Mouse (Mus musculus): ENCODE data around the gene Gtf2ird2. TPM values are rescaled to one million over a fixed set of nuclear protein-coding genes. Genes with fewer than 3 reads are reported as not detected.
A peak's percentile ranks its signal among the peaks of the same experiment; 100 is the strongest.

Gtf2ird2 gene
- polyA plus RNA-seq, 1 experiment from 2014 or later: 11.0 TPM

- no peak overlapping the region for H3K4me2 ChIP-seq
- 40% methylated on average over 28 of the region's 28 CpGs for WGBS
- H3K27me3 ChIP-seq: no peaks in the 10 kb centered on the region
- peak; percentile 57; the same call in 1 of the 2 replicates for ATAC-seq
- H3K27ac ChIP-seq: peak overlapping the region; percentile 72
- H3K9me3 ChIP-seq (replicated peaks): no peaks in the 10 kb centered on the region
- no peak overlapping the region for H3K4me3 ChIP-seq
- H3K9ac ChIP-seq: peak overlapping the region; percentile 27
- peaks cover 35% of the 10 kb centered on the region for H3K4me1 ChIP-seq
- peaks cover 80% of the 10 kb centered on the region for H3K36me3 ChIP-seq (ENCODE audit: poor library complexity, severe bottlenecking)
These were observed 54.3 kb downstream of the Gtf2ird2 start for GRCm38 (mm10) chr5:134237936-134238760.

- peaks cover 16% of the 10 kb centered on the region for H3K4me1 ChIP-seq
- no peak overlapping the region for H3K4me3 ChIP-seq
- no peaks in the 10 kb centered on the region for H3K27me3 ChIP-seq
- WGBS: 80% methylated on average over 5 of the region's 5 CpGs
- no peak for ATAC-seq
- H3K4me2 ChIP-seq: no peak overlapping the region
- H3K36me3 ChIP-seq (ENCODE audit: poor library complexity, severe bottlenecking): peaks cover 100% of the 10 kb centered on the region
- H3K9ac ChIP-seq: no peak overlapping the region
- H3K27ac ChIP-seq: no peak overlapping the region
- no peaks in the 10 kb centered on the region for H3K9me3 ChIP-seq (replicated peaks)
These were observed 58.0 kb downstream of the Gtf2ird2 start for GRCm38 (mm10) chr5:134241831-134242230.

GRCm38 (mm10) chr5:134243661-134244436, 60.0 kb downstream of the Gtf2ird2 start:
- WGBS: 93% methylated on average over 26 of the region's 26 CpGs
- ATAC-seq: no peak
- peaks cover 100% of the 10 kb centered on the region for H3K36me3 ChIP-seq (ENCODE audit: poor library complexity, severe bottlenecking)
- H3K27me3 ChIP-seq: no peaks in the 10 kb centered on the region
- H3K4me2 ChIP-seq: no peak overlapping the region
- no peaks in the 10 kb centered on the region for H3K9me3 ChIP-seq (replicated peaks)
- H3K4me1 ChIP-seq: peaks cover 6% of the 10 kb centered on the region
- no peak overlapping the region for H3K27ac ChIP-seq
- H3K9ac ChIP-seq: no peak overlapping the region
- no peak overlapping the region for H3K4me3 ChIP-seq

DNA sequence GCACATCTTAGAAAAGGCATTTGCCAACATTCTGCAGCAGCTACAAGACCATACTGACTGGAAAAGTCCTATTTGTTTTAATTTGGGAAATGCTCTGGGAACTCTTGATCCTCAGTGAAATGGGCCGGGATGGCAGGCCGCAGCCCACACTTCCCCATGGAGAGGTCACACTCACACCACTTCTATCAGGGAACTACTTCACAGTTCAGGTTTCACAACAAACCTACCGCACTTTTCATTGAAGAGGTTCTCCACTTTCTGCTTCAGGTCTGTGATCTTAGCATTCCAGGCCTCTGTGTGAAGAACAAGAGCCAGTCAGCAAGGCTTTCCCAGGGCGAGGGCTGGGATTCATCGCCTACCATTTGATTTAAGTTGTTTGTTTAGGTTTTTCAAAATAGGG, 61.1 kb downstream of the Gtf2ird2 start:
- Histone ChIP-seq H3K4me1 (no peaks in the 10 kb centered on the region), H3K27ac (no peak overlapping the region), H3K36me3 (ENCODE audit: poor library complexity, severe bottlenecking) (peaks cover 100% of the 10 kb centered on the region), H3K4me3 (no peak overlapping the region), H3K4me2 (no peak overlapping the region), H3K9ac (no peak overlapping the region), H3K27me3 (no peaks in the 10 kb centered on the region), H3K9me3 (replicated peaks) (no peaks in the 10 kb centered on the region)
- no peak for ATAC-seq
- 96% methylated on average over 5 of the region's 5 CpGs for WGBS

- H3K4me2 ChIP-seq: no peak overlapping the region
- H3K9me3 ChIP-seq (replicated peaks): no peaks in the 10 kb centered on the region
- no peak overlapping the region for H3K9ac ChIP-seq
- no peak for ATAC-seq
- H3K36me3 ChIP-seq (ENCODE audit: poor library complexity, severe bottlenecking): peaks cover 98% of the 10 kb centered on the region
- 92% methylated on average over 5 of the region's 5 CpGs for WGBS
- no peak overlapping the region for H3K27ac ChIP-seq
- H3K4me1 ChIP-seq: no peaks in the 10 kb centered on the region
- no peak overlapping the region for H3K4me3 ChIP-seq
- no peaks in the 10 kb centered on the region for H3K27me3 ChIP-seq
These were observed 62.3 kb downstream of the Gtf2ird2 start for GRCm38 (mm10) chr5:134246146-134246545.

- no peaks in the 10 kb centered on the region for H3K9me3 ChIP-seq (replicated peaks)
- ATAC-seq: no peak
- H3K36me3 ChIP-seq (ENCODE audit: poor library complexity, severe bottlenecking): peaks cover 98% of the 10 kb centered on the region
- no peak overlapping the region for H3K4me3 ChIP-seq
- H3K27ac ChIP-seq: no peak overlapping the region; the same call in 1 of the 2 replicates
- no peak overlapping the region for H3K9ac ChIP-seq
- no peak overlapping the region for H3K4me2 ChIP-seq
- no peaks in the 10 kb centered on the region for H3K4me1 ChIP-seq
- no peaks in the 10 kb centered on the region for H3K27me3 ChIP-seq
- 90% methylated on average over 14 of the region's 14 CpGs for WGBS
These were observed 64.9 kb downstream of the Gtf2ird2 start for GRCm38 (mm10) chr5:134248608-134249244.

GRCm38 (mm10) chr5:134249245-134249649, 65.4 kb downstream of the Gtf2ird2 start:
- H3K27ac ChIP-seq: no peak overlapping the region; the same call in 1 of the 2 replicates
- no peak for ATAC-seq
- no peaks in the 10 kb centered on the region for H3K27me3 ChIP-seq
- H3K9ac ChIP-seq: no peak overlapping the region
- no peaks in the 10 kb centered on the region for H3K9me3 ChIP-seq (replicated peaks)
- H3K4me1 ChIP-seq: no peaks in the 10 kb centered on the region
- H3K36me3 ChIP-seq (ENCODE audit: poor library complexity, severe bottlenecking): peaks cover 98% of the 10 kb centered on the region
- WGBS: 93% methylated on average over 8 of the region's 8 CpGs
- no peak overlapping the region for H3K4me3 ChIP-seq
- H3K4me2 ChIP-seq: no peak overlapping the region

DNA sequence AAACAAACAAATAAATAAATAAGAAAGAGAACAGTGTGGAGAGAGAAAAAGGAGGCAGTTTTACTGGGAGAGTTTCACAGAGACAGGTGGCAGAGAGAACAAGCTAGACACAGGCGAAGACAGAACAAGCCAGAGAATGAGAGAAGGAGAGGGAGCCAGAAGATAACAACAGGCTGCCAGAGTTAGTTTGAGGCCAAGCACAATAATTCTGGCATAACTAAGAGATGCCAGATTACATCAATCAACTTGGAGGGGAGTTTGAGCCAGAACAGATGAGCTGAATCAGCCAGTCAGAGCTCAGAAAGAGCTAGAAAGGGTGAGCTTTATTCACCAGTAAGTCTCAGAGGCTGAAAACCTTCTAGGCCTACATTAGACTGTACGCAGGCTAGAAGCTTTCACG, 66.8 kb downstream of the Gtf2ird2 start:
- WGBS: 94% methylated on average over 3 of the region's 3 CpGs
- no peak overlapping the region for H3K4me2 ChIP-seq
- no peaks in the 10 kb centered on the region for H3K4me1 ChIP-seq
- H3K4me3 ChIP-seq: no peak overlapping the region
- H3K27ac ChIP-seq: no peak overlapping the region
- peaks cover 98% of the 10 kb centered on the region for H3K36me3 ChIP-seq (ENCODE audit: poor library complexity, severe bottlenecking)
- no peaks in the 10 kb centered on the region for H3K27me3 ChIP-seq
- no peaks in the 10 kb centered on the region for H3K9me3 ChIP-seq (replicated peaks)
- H3K9ac ChIP-seq: no peak overlapping the region
- no peak for ATAC-seq

DNA sequence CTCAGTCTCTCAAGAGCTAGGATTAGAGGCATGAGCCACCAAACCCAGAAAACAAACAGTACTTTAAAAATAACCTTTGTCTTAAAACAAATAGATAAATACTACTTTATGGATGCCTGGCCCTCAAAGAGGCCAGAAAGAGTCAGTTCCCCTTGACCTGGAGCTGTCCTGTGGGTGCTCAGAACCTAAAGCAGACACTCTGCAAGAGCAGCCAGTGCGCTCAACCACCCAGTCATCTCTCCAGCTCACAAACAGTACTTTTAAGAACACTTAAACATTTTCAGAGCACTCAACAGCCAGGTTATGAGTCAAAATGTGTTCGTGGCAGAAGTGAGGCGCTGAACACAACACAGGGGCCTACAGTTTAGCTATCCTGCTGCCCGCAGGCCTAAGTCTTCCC, 67.3 kb downstream of the Gtf2ird2 start:
- H3K4me3 ChIP-seq: no peak overlapping the region
- no peaks in the 10 kb centered on the region for H3K4me1 ChIP-seq
- H3K9me3 ChIP-seq (replicated peaks): no peaks in the 10 kb centered on the region
- ATAC-seq: no peak
- WGBS: 96% methylated on average over 4 of the region's 4 CpGs
- peaks cover 98% of the 10 kb centered on the region for H3K36me3 ChIP-seq (ENCODE audit: poor library complexity, severe bottlenecking)
- no peak overlapping the region for H3K9ac ChIP-seq
- no peaks in the 10 kb centered on the region for H3K27me3 ChIP-seq
- no peak overlapping the region for H3K27ac ChIP-seq
- H3K4me2 ChIP-seq: no peak overlapping the region

GRCm38 (mm10) chr5:134253806-134254205, 70.0 kb downstream of the Gtf2ird2 start:
- WGBS: 82% methylated on average over 3 of the region's 3 CpGs
- Histone ChIP-seq H3K36me3 (ENCODE audit: poor library complexity, severe bottlenecking) (peaks cover 94% of the 10 kb centered on the region), H3K4me2 (no peak overlapping the region), H3K27me3 (no peaks in the 10 kb centered on the region), H3K4me3 (no peak overlapping the region), H3K9ac (no peak overlapping the region), H3K9me3 (replicated peaks) (no peaks in the 10 kb centered on the region), H3K4me1 (no peaks in the 10 kb centered on the region), H3K27ac (no peak overlapping the region)
- ATAC-seq: no peak

GRCm38 (mm10) chr5:134255294-134255693, 71.5 kb downstream of the Gtf2ird2 start:
- Histone ChIP-seq H3K36me3 (ENCODE audit: poor library complexity, severe bottlenecking) (peaks cover 96% of the 10 kb centered on the region), H3K27ac (no peak overlapping the region), H3K9ac (no peak overlapping the region), H3K4me3 (no peak overlapping the region), H3K4me1 (no peaks in the 10 kb centered on the region), H3K27me3 (no peaks in the 10 kb centered on the region), H3K4me2 (no peak overlapping the region), H3K9me3 (replicated peaks) (no peaks in the 10 kb centered on the region)
- ATAC-seq: no peak
- 95% methylated on average over 10 of the region's 10 CpGs for WGBS

All from forebrain, embryonic 13.5 days (tissue).